Mouse (Mus musculus) heart, postnatal 25 days (tissue): ENCODE data around the gene Setx. TPM values are rescaled to one million over a fixed set of nuclear protein-coding genes. Genes with fewer than 3 reads are reported as not detected.

Source experiments
- DNase-seq: peaks from one replicate; pipeline ENCODE4 v3.0.0; 2022; ENCODE audit warnings: low spot score
- intact Hi-C: fragments of 180-260 bp; cut with DNase I; formaldehyde crosslinking; loops from one replicate; pipeline ENCODE4 v1.15.1; 2025
- total RNA-seq, 2 experiments: library from RNA; stranded (reverse); gene quantifications; 2 replicates each; pipeline ENCODE4 v1.2.3; 2021

Gene Setx
- total RNA-seq, 2 experiments from 2014 or later: 29.8 to 35.0 TPM

DNA sequence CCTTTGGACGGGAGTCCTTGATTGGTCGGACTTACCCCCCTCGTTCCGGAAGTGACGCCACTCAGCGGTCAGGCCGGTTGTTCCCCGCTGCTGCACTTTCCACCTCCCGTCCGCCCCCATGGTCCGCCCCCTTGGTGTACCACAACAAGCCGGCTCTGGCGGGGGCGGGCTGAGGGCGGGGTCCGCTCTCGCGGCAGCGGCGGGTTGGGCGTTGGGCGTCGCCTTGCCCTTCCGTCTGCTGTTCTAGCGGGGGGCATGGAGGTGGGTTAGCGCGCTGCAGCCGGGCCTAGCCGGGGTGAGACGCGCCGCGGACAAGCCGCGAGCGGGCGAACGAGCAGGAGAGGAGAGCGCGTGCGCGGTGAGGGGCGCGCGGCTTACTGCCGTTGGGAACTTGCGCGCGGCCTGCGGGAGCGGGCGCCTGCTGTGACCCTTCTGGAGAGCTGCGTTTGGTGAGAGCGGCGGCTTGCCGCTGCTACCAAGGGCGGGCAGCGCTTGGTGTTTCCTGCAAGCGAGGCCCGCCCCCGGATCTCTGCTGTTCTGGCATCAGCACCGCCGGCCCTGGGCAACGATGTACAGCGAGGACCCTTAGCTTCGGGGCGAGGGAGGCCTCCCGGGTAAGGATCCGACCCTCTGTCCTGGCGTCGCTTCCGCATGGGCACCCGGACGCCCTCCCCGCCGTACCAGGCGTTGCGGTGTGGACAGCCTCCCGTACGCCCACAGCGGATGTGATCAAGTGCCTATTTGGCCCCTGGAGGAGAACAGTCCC, 1.1 kb downstream of the Setx start:
- intact Hi-C loops: loop anchor here (5.0 kb wide), 2 partner anchors 63 to 283 kb away; partner anchors contain the start of genes Ddx31, Gtf3c4 and Ttf1

DNA sequence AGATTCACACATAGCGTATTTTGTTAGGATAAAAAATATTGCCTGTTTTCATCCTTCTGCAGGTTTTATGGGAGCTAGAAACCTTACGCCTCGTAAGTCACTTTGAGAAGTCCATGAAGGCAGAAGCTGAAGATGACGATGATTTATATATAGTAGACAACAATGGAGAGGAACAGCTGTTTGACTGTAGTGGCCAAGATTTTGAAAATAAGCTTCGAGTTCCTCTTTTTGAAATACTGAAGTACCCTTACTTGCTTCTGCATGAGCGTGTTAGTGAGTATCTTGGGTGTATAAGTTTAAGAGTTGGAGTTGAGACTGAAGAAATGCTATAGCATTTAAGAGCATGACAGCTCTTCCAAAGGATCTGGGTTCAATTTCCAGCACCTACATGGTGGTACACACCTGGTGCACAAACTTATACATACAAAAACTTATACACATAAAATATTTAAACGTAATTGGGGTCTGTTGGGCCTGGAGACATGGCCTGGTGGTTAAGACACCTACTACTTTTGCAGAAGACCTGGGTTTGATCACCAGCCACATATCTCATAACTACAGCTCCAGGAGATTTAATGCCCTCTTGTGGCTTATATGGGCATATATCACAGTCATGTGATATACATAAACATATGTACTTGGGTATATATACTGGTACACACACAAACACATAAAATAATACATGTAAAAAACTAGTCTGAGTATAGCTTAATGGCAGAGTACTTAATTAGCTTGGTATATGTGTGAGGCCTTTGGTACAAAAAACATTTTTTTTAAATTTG, 6.3 kb downstream of the Setx start:
- DNase-seq: no peak
- intact Hi-C loops: loop anchor here (5.0 kb wide), 1 partner anchor 58 kb away; no protein-coding TSS in a partner anchor

More for the DNA sequence above, 1.1 kb downstream of the Setx start:
- peak; percentile 99 for DNase-seq

DNA sequence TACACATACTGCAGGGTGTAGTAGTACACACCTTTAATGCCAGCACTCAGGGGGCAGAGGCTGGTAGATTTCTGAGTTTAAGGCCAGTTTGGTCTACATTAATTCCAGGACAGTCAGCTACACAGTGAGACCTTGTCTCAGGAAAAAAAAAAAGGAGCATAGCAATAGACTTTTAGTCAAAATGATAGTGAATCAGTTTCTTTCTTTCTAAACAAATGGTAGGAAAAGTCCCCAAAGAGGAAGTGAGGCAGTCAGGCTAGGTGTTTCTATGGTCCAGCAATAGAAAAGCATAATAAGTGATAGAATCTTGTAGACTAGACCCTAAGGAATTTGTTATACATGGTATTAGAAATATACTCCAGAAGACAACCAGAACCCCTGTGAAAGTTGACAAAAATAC, 11.2 kb downstream of the Setx start:
- intact Hi-C loops: no loop called here
- DNase-seq: no peak

DNA sequence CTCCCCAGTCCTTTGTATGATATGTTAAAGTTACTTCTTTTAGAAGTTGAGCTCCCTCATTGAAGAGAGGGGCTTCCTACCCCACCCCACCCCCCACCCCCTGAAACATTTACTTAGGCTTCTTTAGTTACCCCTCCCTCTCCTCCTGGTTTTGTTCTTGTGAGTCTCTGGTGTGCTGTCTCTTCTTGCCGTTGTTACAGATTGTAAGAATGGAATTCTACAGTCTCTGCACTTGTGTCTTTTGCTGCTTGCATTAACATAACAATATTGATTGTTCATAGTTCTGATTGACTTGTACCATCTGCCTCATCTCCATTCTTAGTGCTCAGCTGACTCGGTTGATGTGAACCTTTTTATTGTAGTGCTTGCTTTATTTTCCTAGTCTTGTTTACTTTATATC, 28.0 kb downstream of the Setx start:
- DNase-seq: no peak
- intact Hi-C loops: no loop called here

DNA sequence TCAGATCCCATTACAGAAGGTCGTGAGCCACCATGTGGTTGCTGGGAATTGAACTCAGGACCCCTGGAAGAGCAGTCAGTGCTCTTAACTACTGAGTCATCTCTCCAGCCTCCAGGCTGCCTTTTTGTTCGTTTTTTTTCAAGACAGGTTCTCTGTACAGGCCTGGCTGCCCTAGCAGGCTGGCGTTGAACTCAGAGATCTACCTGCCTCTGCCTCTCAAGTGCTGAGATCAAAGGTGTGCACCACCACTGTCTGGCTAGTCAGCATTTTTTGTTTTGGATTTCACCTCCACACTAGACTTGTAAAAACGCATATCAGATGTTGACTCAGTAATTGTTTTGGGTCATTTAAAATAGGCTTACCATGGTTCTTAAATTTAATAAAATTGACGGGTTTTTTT, 44.1 kb downstream of the Setx start:
- no peak for DNase-seq
- intact Hi-C loops: no loop called here

DNA sequence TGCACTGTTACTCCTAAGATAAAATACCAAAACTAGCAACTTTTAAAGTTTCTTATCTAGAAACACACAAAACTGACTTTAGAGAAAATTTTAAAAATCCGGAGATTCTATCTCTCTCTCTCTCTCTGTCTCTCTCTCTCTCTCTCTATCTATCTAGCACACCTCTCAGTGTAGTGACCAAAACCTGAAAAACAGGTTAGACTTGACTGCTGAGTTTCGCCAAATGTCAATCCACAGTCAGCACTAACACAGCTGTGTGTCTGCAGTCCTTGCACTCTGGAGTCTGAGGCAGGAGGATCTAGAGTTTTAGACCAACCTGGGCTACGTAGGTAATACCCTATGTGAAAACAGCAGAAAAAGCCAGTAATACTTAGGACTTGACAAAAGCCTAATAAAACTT, 50.9 kb downstream of the Setx start:
- no peak for DNase-seq
- intact Hi-C loops: no loop called here

DNA sequence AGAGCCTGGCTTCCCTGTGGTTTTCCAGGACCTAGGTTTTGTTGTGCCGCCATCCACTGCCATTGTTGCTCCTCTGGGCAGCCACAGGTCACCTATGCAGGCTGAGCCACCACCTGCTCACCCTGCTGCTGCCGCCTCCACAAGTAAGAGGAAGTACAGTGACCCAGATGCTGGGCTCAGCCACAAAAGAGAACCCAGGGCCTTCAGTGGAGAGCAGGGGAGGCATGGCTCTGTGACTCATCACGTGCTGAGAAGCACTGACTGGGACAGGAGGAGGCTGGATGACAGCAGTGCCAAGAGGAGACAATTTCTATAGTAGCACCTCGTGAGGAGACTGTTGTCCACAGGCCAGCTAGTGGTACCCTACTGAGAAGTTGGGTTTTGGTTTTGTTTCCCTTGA, 55.8 kb downstream of the Setx start:
- intact Hi-C loops: no loop called here
- no peak for DNase-seq

DNA sequence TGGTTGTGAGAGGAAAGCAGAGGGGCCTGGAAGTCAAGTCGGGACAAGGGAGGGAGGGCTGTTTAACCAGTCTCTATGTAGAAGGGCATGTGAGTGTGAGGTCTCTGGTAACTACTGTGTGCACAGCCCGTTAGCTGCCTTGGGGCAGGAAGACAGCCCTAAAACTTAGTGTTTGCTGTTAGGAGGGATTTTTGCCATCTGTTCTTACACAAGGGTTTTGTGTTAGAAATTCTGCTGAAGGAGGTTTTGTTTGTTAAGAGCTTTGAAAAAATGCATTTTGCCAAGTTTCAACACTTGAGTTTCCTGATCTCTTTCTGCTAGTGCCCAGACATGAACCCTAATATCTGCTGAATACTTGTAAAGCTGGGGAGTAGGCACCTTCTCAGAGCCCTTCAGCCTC, 57.1 kb downstream of the Setx start:
- intact Hi-C loops: no loop called here
- DNase-seq: no peak

DNA sequence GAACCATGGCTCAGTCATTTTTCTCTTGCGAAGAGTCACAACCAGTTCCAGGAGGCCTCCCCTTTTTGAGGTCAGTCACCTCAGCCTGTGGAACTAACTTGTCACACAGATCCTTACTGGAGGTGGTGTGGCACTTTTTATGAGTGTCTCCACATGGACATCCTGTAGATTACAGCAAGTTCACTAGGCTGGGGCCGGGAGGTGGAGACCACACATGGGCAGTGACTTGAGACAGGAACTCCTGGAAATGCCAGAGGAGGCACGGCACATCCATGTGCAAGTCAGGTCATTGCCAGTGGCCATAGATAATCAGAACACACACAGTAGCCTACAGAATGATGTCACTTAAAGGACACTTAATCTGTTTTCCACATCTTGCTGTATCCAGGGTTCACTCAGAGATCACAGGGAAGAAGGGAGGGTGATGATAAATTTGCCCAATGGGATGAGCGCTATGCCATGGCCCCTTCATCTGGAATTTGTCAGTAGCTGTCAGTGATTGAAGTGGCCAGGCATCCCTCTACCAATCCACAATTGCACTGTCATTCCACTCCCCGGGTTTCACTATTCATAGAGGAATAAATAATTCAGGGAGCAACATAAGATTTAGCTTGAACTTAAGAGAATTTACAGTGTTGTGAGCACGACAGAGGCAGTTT, 59.4 kb downstream of the Setx start:
- no peak for DNase-seq
- intact Hi-C loops: no loop called here

DNA sequence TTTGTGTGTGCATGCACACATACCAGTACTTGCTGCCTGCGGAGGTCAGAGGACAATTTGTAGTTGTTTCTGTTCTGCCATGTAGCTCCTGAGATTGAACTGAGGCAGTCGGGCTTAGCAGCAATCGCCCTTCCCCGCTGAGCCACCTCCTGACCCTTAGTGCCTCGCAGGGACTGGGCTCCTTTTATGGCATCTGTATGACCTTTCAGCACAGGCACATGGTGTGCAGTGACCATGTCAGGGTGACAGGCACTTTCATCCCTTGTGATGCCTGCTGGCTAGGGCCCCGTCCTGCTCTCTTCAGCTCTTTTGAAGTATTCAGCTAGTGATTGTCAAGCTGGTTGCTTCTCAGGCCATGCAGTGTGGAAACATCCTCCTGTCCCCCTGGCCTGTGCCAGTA, 62.2 kb downstream of the Setx start:
- no peak for DNase-seq
- intact Hi-C loops: no loop called here

DNA sequence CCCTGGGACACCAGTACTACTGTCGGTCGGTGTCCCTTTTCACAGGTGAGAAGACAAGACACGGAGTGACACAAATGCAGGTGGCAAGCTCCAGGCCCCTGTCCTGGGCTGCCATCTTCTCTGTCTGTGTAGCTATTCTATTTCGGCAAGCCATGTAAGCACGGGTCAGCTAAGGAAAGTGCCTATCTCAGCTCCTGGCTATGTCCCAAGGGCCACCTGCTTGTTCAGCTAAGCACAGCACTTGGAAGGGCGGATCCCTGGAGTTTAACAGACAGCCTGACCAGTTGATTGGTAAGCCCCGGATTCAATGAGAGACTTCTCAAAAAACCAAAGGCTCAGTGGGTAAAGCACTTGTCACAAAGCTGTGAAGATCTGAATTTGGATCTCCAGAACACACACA, 66.4 kb downstream of the Setx start:
- intact Hi-C loops: no loop called here
- no peak for DNase-seq

DNA sequence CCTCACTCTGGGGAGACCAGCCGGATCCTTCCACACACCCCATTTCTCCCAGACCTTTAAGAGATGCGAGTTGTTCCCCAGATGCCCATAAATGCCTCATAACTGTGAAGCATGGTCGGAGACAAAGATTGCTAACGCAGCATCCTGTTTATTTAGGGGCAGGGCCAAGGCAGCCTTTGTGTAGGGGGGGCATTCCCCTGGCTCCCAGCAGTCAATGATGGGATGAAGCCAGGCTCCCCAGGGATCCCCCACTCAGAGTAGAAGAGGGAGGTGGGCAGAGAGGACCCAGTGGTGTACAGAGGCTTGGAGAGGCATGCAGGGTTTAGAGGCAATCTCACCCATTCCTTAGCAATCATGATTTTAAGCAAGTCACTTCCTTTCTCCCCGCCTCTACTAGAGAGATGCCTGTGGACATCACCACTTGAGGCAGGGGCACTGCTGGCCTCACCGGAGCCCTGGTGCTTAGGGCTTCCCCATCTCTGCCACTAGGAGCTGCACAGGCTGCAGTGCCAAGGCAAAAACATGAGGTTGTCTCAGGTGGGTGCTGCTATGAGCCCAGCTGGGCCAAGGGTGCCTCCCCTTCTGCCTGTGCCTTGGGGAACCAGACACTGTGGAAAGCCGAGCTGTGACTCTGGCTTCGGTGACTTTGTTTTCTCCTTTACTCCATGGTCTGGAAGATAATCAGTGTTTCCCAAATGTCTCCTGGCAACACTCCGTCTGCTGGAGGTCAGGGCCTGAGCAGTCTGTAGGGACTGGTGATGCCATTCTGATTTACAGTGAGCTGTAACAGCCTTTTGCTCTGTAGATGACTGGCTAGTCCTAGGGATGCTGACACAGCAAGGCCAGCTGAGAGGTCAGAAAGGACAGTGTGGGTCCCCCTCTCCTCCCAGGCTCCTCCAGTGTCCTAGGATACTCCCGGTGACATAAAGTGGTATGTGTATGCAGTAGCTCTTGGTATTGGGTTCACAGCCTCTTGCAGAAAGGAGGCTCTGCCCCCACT, 67.5 kb downstream of the Setx start:
- intact Hi-C loops: no loop called here
- no peak for DNase-seq

DNA sequence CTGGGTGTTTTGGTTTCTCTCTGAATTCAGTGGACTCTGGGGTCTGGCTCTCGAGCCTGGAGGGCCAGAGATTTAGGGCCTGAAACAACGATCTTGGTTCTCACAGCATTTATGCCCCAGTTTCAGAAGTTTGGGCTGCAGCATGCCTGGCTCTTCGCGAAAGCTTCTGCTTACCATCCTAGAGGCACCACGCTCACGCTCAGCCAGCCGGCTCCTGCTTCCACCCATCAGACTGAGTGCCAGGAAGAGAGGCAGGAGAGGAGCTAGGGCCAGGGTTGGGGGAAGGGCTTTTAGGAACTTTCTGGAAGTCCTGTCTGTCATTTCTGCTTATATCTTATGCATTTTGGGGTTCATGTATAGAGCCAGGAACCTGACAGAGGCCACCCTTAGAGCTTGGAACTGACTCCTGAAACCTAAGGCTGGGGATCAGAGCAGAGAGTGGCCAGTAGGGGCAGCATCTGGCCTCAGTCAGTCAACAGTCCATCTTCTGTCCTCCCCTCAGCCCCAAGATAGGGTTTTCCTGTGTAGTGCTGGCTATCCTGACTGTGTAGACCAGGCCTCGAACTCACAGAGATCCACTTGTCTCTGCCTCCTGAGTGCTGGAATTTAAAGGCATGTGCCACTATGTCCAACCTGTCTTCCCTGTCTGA, 68.8 kb downstream of the Setx start:
- no peak for DNase-seq
- intact Hi-C loops: no loop called here

DNA sequence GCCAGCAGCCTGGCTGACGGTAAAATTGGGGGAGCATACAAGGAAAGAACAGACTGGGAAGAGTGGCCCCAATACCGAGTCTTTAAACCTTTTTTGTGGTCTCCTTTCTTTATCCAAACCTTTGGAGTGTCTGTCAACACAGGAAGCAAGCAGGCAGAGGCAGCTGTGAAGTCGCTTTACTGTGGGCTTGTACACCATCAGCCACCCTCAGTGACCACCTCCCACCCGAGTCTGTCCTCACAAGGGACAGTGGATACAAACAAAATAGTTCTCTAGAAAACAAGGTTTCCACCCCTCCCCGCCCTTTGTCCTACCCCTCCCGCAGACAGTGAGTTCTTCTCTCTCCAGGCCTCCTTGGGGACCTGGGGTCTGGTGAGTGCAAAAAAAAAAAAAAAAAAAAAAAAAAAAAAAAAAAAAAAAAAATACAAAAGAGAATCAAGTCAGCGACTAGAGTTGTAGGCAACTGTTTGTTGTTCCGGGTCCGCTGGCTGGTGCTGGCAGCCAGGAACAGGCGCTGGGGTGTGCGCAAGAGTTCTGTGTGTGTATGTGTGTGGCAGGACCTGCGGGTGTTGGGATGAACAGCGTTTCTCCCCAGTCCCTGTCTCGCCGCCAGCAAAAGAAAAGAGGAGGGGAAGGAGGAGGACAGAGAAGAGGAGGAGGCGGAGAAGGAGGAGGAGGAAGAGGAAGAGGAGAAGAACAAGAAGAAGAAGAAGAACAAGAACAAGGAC, 70.0 kb downstream of the Setx start:
- intact Hi-C loops: no loop called here
- no peak for DNase-seq

DNA sequence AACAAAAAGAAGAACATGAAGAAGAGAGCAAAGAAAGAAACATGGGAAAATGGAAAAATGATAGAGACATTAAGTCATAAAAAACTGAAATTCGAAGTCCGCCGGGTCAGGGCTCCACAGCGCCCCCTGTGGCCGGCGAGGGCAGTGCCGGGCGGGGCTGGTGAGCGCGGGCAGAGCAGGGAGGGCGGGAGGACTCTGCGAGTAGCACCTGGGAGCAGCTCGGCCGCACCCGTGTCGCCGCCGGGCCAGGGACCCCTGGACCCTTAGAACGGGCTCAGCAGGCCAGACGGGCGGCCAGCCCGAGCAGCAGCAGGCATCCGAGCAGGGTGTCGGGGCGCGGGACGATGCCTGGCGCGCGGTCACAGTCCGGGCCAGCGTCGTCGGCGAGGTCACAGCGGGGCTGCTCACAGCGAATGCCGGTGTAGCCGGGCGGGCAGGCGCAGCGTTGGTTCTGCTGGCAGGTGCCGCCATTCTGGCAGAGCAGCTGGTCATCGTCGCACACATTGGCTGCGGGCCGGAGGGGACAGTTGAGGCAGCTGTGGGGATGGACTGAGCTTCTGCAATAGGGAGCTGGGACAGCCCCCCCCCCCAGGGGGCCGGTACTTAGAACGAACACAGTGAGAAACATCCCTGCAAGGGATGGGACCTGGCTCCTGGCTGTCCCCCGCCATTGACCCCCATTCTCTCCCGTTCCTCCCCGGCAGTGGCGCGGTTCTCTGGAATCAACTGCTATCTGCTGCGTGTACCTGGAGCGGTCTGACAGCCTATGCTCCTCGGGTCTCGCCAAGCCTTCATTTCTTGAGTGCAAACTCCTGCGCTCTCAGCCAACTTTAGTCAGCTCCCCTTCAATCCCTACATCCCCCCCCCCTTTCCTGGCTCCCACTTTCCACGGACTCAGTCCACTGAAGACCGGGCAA, 70.8 kb downstream of the Setx start:
- intact Hi-C loops: no loop called here
- peak; percentile 35 for DNase-seq

DNA sequence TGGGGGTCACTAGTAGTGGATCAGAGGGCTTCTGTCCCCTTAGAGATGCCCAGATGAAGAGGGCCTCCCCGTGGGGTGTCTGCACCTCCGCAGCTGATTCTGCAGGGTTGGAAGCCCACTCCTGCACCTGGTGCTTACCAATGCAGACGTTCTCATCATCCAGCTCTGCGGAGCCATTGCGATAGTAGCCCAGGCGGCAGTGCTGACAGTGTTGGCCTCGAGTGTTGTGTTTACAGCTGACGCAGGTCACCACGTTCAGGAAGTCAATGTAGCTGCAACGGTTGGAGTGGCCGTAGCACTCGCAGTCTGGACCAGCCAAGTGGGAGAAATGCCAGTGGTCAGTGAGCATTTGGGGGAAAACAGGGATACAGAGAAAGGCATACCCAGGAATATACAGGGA, 72.9 kb downstream of the Setx start:
- DNase-seq: no peak
- intact Hi-C loops: no loop called here

DNA sequence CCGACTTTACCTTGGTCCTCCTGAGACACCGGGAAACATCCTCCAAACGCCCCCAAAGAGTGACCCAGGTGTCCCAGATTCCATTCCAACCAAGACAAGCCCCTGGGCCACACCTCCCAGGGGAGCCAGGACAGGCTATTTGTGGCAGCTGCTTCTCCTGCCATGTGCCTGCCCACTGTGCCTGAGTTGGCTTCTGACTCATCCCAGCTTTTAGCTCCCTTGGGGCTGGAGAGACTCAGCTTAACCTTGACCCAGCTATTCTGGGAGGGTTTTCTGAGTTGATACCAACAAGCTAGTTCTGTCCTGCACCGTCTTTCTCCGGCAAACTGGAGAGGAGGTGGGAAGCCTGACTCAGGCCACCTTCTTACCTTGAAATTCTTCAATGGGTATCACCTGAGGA, 74.5 kb downstream of the Setx start:
- intact Hi-C loops: no loop called here
- DNase-seq: no peak
